Mouse (Mus musculus): ENCODE measurements at regions not wholly inside any gene's neighbourhood (a gene's known extent, or its start where the extent isn't known, plus 50 kb on each side); places are given as distances from the start of the nearest gene placed in this dataset.

DNA sequence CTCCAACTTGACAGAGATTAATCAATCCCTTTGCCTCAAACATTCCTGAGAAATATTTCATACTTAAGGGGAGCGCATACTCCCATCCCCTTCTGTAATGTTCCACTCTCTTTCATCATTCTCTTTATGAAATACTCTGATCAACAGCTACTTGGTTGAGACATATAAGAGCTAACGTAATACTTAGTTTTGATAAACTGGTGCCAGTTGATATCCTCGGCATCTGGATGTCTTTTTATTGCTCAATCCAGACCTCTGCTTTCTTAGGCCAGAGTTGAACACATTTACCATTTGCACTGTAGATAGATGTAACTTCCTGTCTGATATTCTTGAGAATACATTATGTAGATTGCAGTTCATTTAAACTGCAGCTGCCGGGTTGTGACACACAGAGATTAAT, 68.4 kb upstream of the Etaa1 start:
- Histone ChIP-seq H3K27ac (ENCODE audit: insufficient read depth, low read depth, low read length) (no peak overlapping the region), H3K4me3 (ENCODE audit: insufficient read depth, low read depth, low read length) (no peak overlapping the region), H3K4me1 (ENCODE audit: control insufficient read depth, insufficient read depth, low read length) (no peaks in the 10 kb centered on the region)
- WGBS = 89% methylated on average over 4 of the region's 4 CpGs
- TF ChIP-seq CTCF (IDR thresholded peaks at IDR 0.05; ENCODE audit: insufficient read depth, low read depth, low read length) = no peak

DNA sequence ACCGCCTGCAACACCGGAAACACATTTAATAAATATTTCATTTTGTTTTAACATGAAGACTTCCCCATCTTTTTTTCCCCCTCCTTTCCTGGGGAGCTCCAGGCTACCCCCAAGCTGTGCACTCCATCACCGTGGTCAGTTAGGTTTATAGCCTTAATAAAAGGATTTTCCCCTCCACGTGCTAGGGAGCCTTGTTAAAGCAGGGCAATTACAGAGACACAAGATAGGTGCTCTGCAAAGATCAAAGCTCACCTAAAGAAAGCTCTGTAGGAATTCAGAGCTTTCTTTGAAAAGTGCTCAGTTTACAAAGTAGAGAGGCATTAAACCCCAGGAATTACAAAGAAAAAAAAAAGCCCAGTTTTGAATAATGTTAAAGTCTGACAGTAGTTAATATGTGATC, 61.6 kb upstream of the Etaa1 start:
- H3K4me1 ChIP-seq (ENCODE audit: control insufficient read depth, insufficient read depth, low read length) = 0 out of 2 replicates have a peak, but pooled peaks cover 3% of the 10 kb centered on the region
- WGBS = 70% methylated on average over 4 of the region's 4 CpGs
- H3K27ac ChIP-seq (ENCODE audit: insufficient read depth, low read depth, low read length) = no peak overlapping the region
- no peak overlapping the region for H3K4me3 ChIP-seq (ENCODE audit: insufficient read depth, low read depth, low read length)
- TF ChIP-seq POLR2A (IDR thresholded peaks at IDR 0.05; ENCODE audit: insufficient read depth, low read depth, low read length) (no peak), CTCF (IDR thresholded peaks at IDR 0.05; ENCODE audit: insufficient read depth, low read depth, low read length) (no peak)

GRCm38 (mm10) chr11:18014610-18015009, 60.9 kb upstream of the Etaa1 start:
- WGBS = 44% methylated on average over 9 of the region's 9 CpGs
- TF ChIP-seq CTCF (IDR thresholded peaks at IDR 0.05; ENCODE audit: insufficient read depth, low read depth, low read length) (no peak), POLR2A (IDR thresholded peaks at IDR 0.05; ENCODE audit: insufficient read depth, low read depth, low read length) (no peak)
- Histone ChIP-seq H3K4me1 (ENCODE audit: control insufficient read depth, insufficient read depth, low read length) (0 out of 2 replicates have a peak, but pooled peaks cover 3% of the 10 kb centered on the region), H3K27ac (ENCODE audit: insufficient read depth, low read depth, low read length) (no peak overlapping the region), H3K4me3 (ENCODE audit: insufficient read depth, low read depth, low read length) (no peak overlapping the region)

DNA sequence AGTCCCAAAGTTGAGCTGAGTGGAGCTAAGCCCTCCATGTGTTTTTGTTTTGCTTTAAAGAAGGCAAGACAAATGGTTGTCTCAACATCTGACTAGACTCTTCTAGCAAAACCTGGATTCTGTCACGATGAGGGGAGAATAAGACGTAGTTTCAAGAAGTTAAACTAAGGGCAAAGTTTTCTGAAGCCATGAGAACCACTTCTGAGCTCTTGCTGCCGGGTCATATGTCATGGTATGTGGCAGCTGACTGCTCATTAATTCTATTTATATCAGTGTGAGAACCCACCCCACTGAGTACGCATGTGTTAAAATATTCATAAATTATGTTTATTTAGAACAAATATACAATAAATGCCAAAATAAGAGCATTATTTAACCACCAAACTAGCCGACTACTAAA, 58.4 kb upstream of the Etaa1 start:
- 83% methylated on average over 5 of the region's 5 CpGs for WGBS

GRCm38 (mm10) chr11:18011101-18011733, 57.5 kb upstream of the Etaa1 start:
- peak; percentile 44; the same call in 1 of the 2 replicates for TF ChIP-seq CTCF (IDR thresholded peaks at IDR 0.05; ENCODE audit: insufficient read depth, low read depth, low read length)
- no peak for TF ChIP-seq POLR2A (IDR thresholded peaks at IDR 0.05; ENCODE audit: insufficient read depth, low read depth, low read length)
- H3K4me3 ChIP-seq (ENCODE audit: insufficient read depth, low read depth, low read length) = peak overlapping the region; percentile 25; the same call in 1 of the 2 replicates
- H3K27ac ChIP-seq (ENCODE audit: insufficient read depth, low read depth, low read length) = no peak overlapping the region
- WGBS = 9% methylated on average over 13 of the region's 13 CpGs
- H3K4me1 ChIP-seq (ENCODE audit: control insufficient read depth, insufficient read depth, low read length) = 0 out of 2 replicates have a peak, but pooled peaks cover 3% of the 10 kb centered on the region

More for the DNA sequence above, 58.4 kb upstream of the Etaa1 start:
- 0 out of 2 replicates have a peak, but pooled peaks cover 3% of the 10 kb centered on the region for H3K4me1 ChIP-seq (ENCODE audit: control insufficient read depth, insufficient read depth, low read length)
- TF ChIP-seq CTCF (IDR thresholded peaks at IDR 0.05; ENCODE audit: insufficient read depth, low read depth, low read length) (no peak), POLR2A (IDR thresholded peaks at IDR 0.05; ENCODE audit: insufficient read depth, low read depth, low read length) (no peak)
- H3K4me3 ChIP-seq (ENCODE audit: insufficient read depth, low read depth, low read length) = no peak overlapping the region
- no peak overlapping the region for H3K27ac ChIP-seq (ENCODE audit: insufficient read depth, low read depth, low read length)

GRCm38 (mm10) chr11:18008140-18008539, 54.5 kb upstream of the Etaa1 start:
- H3K27ac ChIP-seq (ENCODE audit: insufficient read depth, low read depth, low read length) = no peak overlapping the region
- H3K4me1 ChIP-seq (ENCODE audit: control insufficient read depth, insufficient read depth, low read length) = 0 out of 2 replicates have a peak, but pooled peaks cover 3% of the 10 kb centered on the region
- no peak overlapping the region for H3K4me3 ChIP-seq (ENCODE audit: insufficient read depth, low read depth, low read length)
- WGBS = 82% methylated on average over 6 of the region's 6 CpGs
- TF ChIP-seq CTCF (IDR thresholded peaks at IDR 0.05; ENCODE audit: insufficient read depth, low read depth, low read length) (no peak), POLR2A (IDR thresholded peaks at IDR 0.05; ENCODE audit: insufficient read depth, low read depth, low read length) (no peak)

All from olfactory bulb, adult 2 months (tissue).